In genomic region chr7:137267441-137267840, GRCm38 (mm10) we compare ENCODE assay signal across 10 mouse cellular contexts. TPM values are rescaled to one million over a fixed set of nuclear protein-coding genes. Genes with fewer than 3 reads are reported as not detected.
DNase-seq lines count a peak whose midpoint lies in the region; ATAC-seq lines count a peak whose summit lies in the region.
"Had no signal": no experiment of that assay in that cellular context is flagged by ENCODE, and none has a peak within 500 bp of the region (broad histone marks: within the 10 kb centered on the region; RNA-seq: fewer than 3 reads in every experiment).

No protein-coding gene starts in this region.

- H3K4me1 ChIP-seq in forebrain, embryonic 10.5 days: peaks cover 59% of the 10 kb centered on the region
- H3K4me1 ChIP-seq in forebrain, embryonic 12.5 days: peaks cover 60% of the 10 kb centered on the region
- peaks cover 24% of the 10 kb centered on the region for H3K4me1 ChIP-seq in neural tube, embryonic 11.5 days (ENCODE audit: control insufficient read depth, insufficient read depth, low read length)
- peaks cover 59% of the 10 kb centered on the region for H3K4me1 ChIP-seq in limb, embryonic 11.5 days (ENCODE audit: control insufficient read depth, insufficient read depth, low read length)
- peaks cover 3% of the 10 kb centered on the region; the same call in 1 of the 2 replicates for H3K4me1 ChIP-seq in stomach, embryonic 16.5 days (ENCODE audit: control insufficient read depth, insufficient read depth, low read length)

- H3K9ac ChIP-seq in forebrain, embryonic 12.5 days: no peak overlapping the region
- H3K9ac ChIP-seq in neural tube, embryonic 11.5 days (ENCODE audit: low read length): no peak overlapping the region; the same call in 1 of the 2 replicates
- no peak overlapping the region for H3K9ac ChIP-seq in limb, embryonic 11.5 days (ENCODE audit: low read length)
- H3K9ac ChIP-seq in stomach, embryonic 16.5 days (ENCODE audit: low read length): no peak overlapping the region

- H3K4me2 ChIP-seq in forebrain, embryonic 12.5 days: no peak overlapping the region
- H3K4me2 ChIP-seq in neural tube, embryonic 11.5 days (ENCODE audit: low read depth): no peak overlapping the region
- H3K4me2 ChIP-seq in limb, embryonic 11.5 days (ENCODE audit: low read depth, severe bottlenecking): no peak overlapping the region
- H3K4me2 ChIP-seq in stomach, embryonic 16.5 days (ENCODE audit: low read depth, low read length): no peak overlapping the region

- no peak for ATAC-seq in forebrain, embryonic 12.5 days (ENCODE audit: low FRiP score)
- ATAC-seq in neural tube, embryonic 11.5 days (ENCODE audit: insufficient read depth, low FRiP score, low TSS enrichment): no peak
- ATAC-seq in limb, embryonic 11.5 days (ENCODE audit: insufficient number of reproducible peaks, low FRiP score, low TSS enrichment, low read depth): no peak
- ATAC-seq in stomach, embryonic 16.5 days (ENCODE audit: insufficient read depth, low FRiP score): peak; percentile 79
- ATAC-seq in granulocyte monocyte progenitor cell, adult 5-6 weeks (replicated peaks; ENCODE audit: poor library complexity, severe bottlenecking): no peak

- H3K4me3 ChIP-seq in forebrain, embryonic 10.5 days: no peak overlapping the region
- no peak overlapping the region for H3K4me3 ChIP-seq in forebrain, embryonic 12.5 days (replicated peaks)
- H3K4me3 ChIP-seq in neural tube, embryonic 11.5 days (ENCODE audit: low read depth, low read length): no peak overlapping the region
- no peak overlapping the region for H3K4me3 ChIP-seq in limb, embryonic 11.5 days (ENCODE audit: low read depth, low read length)
- H3K4me3 ChIP-seq in stomach, embryonic 16.5 days (replicated peaks; ENCODE audit: low read length): no peak overlapping the region

- 69% methylated on average over 9 of the region's 9 CpGs for WGBS in forebrain, embryonic 10.5 days
- WGBS in forebrain, embryonic 12.5 days: 78% methylated on average over 9 of the region's 9 CpGs
- WGBS in neural tube, embryonic 11.5 days: 67% methylated on average over 9 of the region's 9 CpGs
- 74% methylated on average over 9 of the region's 9 CpGs for WGBS in limb, embryonic 11.5 days
- WGBS in stomach, embryonic 16.5 days: 65% methylated on average over 9 of the region's 9 CpGs

- no peaks in the 10 kb centered on the region for H3K9me3 ChIP-seq in forebrain, embryonic 10.5 days
- no peaks in the 10 kb centered on the region for H3K9me3 ChIP-seq in forebrain, embryonic 12.5 days
- H3K9me3 ChIP-seq in neural tube, embryonic 11.5 days (ENCODE audit: control insufficient read depth, low read length): no peaks in the 10 kb centered on the region
- no peaks in the 10 kb centered on the region for H3K9me3 ChIP-seq in limb, embryonic 11.5 days (ENCODE audit: control insufficient read depth, low read length)
- H3K9me3 ChIP-seq in stomach, embryonic 16.5 days (replicated peaks; ENCODE audit: control insufficient read depth, low read length): no peaks in the 10 kb centered on the region

- H3K27me3 ChIP-seq in forebrain, embryonic 10.5 days (ENCODE audit: poor library complexity, severe bottlenecking): peaks cover 57% of the 10 kb centered on the region
- peaks cover 52% of the 10 kb centered on the region for H3K27me3 ChIP-seq in forebrain, embryonic 12.5 days
- H3K27me3 ChIP-seq in neural tube, embryonic 11.5 days (ENCODE audit: control insufficient read depth, insufficient read depth, low read length): no peaks in the 10 kb centered on the region
- no peaks in the 10 kb centered on the region for H3K27me3 ChIP-seq in limb, embryonic 11.5 days (ENCODE audit: control insufficient read depth, insufficient read depth, low read length)
- 0 out of 2 replicates have a peak, but pooled peaks cover 3% of the 10 kb centered on the region for H3K27me3 ChIP-seq in stomach, embryonic 16.5 days (ENCODE audit: control insufficient read depth, insufficient read depth, low read length)

- no peaks in the 10 kb centered on the region for H3K36me3 ChIP-seq in forebrain, embryonic 10.5 days (replicated peaks)
- no peaks in the 10 kb centered on the region for H3K36me3 ChIP-seq in forebrain, embryonic 12.5 days (replicated peaks)
- H3K36me3 ChIP-seq in neural tube, embryonic 11.5 days (ENCODE audit: control insufficient read depth, insufficient read depth, low read length): no peaks in the 10 kb centered on the region
- H3K36me3 ChIP-seq in limb, embryonic 11.5 days (ENCODE audit: control insufficient read depth, insufficient read depth, low read length): no peaks in the 10 kb centered on the region
- H3K36me3 ChIP-seq in stomach, embryonic 16.5 days (ENCODE audit: control insufficient read depth, insufficient read depth, low read length): no peaks in the 10 kb centered on the region

- DNase-seq in forebrain, embryonic 10.5 days (ENCODE audit: extremely low spot score, low spot score): no peak
- no peak for DNase-seq in neural tube, embryonic 11.5 days (ENCODE audit: low spot score)
- no peak for DNase-seq in neural tube, embryonic 10.5 days (ENCODE audit: extremely low spot score, low spot score)
- DNase-seq in limb, embryonic 11.5 days (ENCODE audit: low spot score): peak; percentile 32
- no peak for DNase-seq in layer of hippocampus, postnatal 10 days (ENCODE audit: low spot score in 2 of 2)
- DNase-seq: kidney, postnatal 36 days had no signal

- peak overlapping the region; percentile 74 for H3K27ac ChIP-seq in forebrain, embryonic 10.5 days
- no peak overlapping the region for H3K27ac ChIP-seq in forebrain, embryonic 12.5 days
- H3K27ac ChIP-seq in neural tube, embryonic 11.5 days (ENCODE audit: low read depth, low read length): peak overlapping the region; percentile 31; the same call in 1 of the 2 replicates
- H3K27ac ChIP-seq in limb, embryonic 11.5 days (replicated peaks; ENCODE audit: low read depth, low read length): no peak overlapping the region
- no peak overlapping the region for H3K27ac ChIP-seq in stomach, embryonic 16.5 days (ENCODE audit: low read length)

RNA-seq across cellular contexts. Expression of gene Ebf3, which starts 46.8 kb away (rescaled TPM):
- polyA plus RNA-seq in forebrain, embryonic 10.5 days (2016; fragmentation: Nextera tagmentation; extraction: Ambion mirVana): 1.3 TPM in 2 replicates
- polyA plus RNA-seq in forebrain, embryonic 12.5 days (2016; fragmentation: Nextera tagmentation; extraction: Ambion mirVana): 3.4 and 6.4 TPM in 2 replicates
- polyA plus RNA-seq in neural tube, embryonic 11.5 days (2014; fragmentation: Nextera tagmentation; extraction: Ambion mirVana): 12.9 and 13.0 TPM in 2 replicates
- polyA plus RNA-seq in limb, embryonic 11.5 days (2014; fragmentation: Nextera tagmentation; extraction: Ambion mirVana): 9.8 and 10.3 TPM in 2 replicates
- 0.79 and 0.84 TPM in 2 replicates for polyA plus RNA-seq in stomach, embryonic 16.5 days (2015; fragmentation: Nextera tagmentation; extraction: Ambion mirVana)
- 1 to 10 TPM; 2.0 to 2.1 TPM for total RNA-seq in layer of hippocampus, postnatal 10 days (2021)
- total RNA-seq in granulocyte monocyte progenitor cell, adult 5-6 weeks (2014; fragmentation: Nextera tagmentation): 0.56 TPM in 1 of 2 replicates, not detected in the other
- total RNA-seq in granulocyte monocyte progenitor cell, adult 5-6 weeks (2017): not detected in 2 replicates
- polyA plus RNA-seq: liver, embryonic 16.5 days had no signal

Comparison
In these comparisons a context has a peak if more than half of its experiments do, and no peak if none do; other contexts are left out.
1. H3K27ac ChIP-seq: peak in forebrain, embryonic 10.5 days (single experiment) and neural tube, embryonic 11.5 days (single experiment); none in forebrain, embryonic 12.5 days (single experiment), limb, embryonic 11.5 days (single experiment) and stomach, embryonic 16.5 days (single experiment).